Mouse (Mus musculus): Measurements from ENCODE around the gene 2700081O15Rik.
"Not testable (repeated sequence)": the region's sequence is repeated elsewhere in the genome, so short reads cannot be mapped to it uniquely, and the experiment has no call there.

- TF ChIP-seq CTCF (IDR thresholded peaks at IDR 0.05; ENCODE audit: borderline replicate concordance, insufficient read depth, low read length); POLR2A (IDR thresholded peaks at IDR 0.05; ENCODE audit: low read depth, low read length): not testable (repeated sequence)
These were observed 48.0 kb upstream of the 2700081O15Rik start for GRCm38 (mm10) chr19:7369469-7369868.
